Mouse (Mus musculus) kidney, adult 9 months (tissue): ENCODE data around the gene Rassf1.

Experiments used
- DNase-seq: peaks from one replicate; pipeline ENCODE4 v3.0.0; 2022

The Rassf1 gene

GRCm38 (mm10) chr9:107541005-107541404 lies 10.3 kb upstream of the Rassf1 start:
- peak; percentile 20 for DNase-seq

DNA sequence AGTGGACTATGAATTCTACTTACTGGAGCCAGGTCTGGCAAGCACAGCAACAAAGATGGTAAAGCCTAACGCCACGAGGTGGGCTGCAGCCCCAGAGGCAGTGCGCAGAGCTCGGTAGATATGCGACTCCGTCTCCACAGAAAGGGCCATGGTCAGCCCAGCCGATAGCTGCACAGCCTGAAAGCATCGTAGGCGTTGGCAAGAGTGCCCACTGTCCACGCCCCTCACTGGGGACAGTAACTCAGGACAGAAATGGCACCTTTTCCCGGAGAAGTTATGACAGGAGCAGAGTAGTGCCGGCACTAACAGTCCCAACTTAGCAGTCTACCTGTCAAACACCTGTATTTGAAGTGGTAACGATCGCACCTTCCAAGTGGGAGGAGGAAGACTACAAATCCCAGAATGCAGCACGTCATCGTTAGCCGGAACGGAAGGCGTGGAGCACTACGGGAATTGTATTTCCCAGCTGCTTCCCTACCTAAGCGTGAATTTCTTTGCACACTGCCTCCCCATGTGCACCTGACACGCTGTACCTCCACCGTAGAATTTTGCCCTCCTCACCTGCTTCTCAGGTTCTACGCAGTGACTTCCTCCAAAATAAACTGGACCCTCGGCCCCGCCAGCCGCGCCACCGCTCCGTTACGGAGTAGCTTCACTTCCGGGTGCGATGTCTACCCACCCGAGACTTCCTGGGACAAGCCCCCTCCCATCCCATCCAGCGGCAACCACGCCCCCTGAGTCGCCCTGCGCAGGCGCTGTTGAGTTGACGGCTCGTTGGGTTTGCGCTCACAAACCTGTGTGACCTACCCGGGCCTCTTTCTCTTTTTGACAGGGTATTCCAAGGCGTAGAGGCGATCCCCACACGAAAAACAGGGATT lies 9.6 kb upstream of the Rassf1 start, which contains the start of the genes Cyb561d2 and Nprl2:
Cyb561d2 (minus strand) TSS at position 720 of the 878 bp plus-strand sequence.
Nprl2 (plus strand) TSS at position 753 of the 878 bp plus-strand sequence.
- DNase-seq, result peak; percentile 97

DNA sequence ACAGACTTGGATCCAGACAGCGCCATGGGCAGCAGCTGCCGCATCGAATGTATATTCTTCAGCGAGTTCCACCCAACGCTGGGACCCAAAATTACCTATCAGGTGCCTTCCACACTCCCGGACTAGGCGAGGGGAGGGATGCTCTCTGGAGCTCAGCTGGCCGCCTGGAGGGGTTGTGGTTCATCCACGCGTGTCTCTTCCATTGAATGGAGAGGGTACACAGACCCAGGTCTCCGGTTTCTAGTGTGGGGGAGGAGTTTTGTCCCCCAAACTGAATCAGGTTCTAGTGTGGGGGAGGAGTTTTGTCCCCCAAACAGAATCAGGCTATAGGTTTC lies 9.0 kb upstream of the Rassf1 start:
- DNase-seq, result no peak

GRCm38 (mm10) chr9:107542721-107543120 lies 8.6 kb upstream of the Rassf1 start:
- peak; percentile 34 for DNase-seq

- no peak for DNase-seq
These were observed 8.1 kb upstream of the Rassf1 start for GRCm38 (mm10) chr9:107543299-107543698.

DNA sequence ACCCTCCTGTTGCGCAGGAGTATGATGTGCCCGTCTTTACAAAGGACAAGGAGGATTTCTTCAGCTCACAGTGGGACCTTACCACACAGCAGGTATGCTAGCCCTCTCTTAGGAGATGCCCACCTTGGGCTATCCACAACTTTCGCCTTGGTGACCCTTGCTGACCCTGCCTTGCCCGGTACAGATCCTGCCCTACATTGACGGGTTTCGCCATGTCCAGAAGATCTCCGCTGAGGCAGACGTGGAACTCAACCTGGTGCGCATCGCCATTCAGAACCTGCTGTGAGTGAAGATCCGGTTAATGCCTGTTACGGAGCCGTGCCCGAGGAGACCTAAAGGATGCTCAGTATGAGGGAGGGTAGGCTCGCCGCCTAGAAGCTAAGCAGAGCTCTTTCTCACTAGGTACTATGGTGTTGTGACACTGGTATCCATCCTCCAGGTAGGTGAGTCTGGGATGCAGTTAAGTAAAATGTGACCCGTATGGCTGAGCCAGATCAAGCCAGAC lies 7.1 kb upstream of the Rassf1 start:
- peak; percentile 32 for DNase-seq

DNA sequence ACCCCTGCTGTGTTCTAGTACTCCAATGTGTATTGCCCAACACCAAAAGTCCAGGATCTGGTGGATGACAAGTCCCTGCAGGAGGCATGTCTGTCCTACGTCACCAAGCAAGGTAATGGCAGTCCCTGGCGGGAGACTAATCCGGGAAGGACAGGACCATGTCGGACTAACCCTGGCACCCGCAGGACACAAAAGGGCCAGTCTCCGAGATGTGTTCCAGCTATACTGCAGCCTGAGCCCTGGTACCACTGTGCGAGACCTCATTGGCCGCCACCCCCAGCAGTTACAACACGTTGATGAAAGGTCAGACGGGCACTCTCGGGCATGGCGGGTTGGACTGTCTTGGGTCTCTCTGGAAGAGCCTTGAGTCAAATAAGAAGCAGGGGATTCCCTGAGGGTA lies 6.6 kb upstream of the Rassf1 start:
- peak; percentile 29 for DNase-seq

DNA sequence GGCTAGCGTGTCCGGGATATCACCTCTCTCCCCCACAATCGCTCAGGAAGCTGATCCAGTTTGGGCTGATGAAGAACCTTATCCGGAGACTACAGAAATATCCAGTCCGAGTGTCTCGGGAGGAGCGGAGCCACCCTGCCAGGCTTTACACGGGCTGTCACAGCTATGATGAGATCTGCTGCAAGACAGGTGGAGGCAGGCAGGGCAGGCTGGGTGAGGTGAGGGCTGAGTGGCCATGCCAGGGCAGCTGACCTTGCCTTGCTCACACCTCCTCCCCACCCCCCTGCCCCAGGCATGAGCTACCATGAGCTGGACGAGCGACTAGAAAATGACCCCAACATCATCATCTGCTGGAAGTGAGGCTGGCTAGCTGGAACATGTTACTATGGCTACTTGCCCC lies 6.2 kb upstream of the Rassf1 start:
- no peak for DNase-seq

GRCm38 (mm10) chr9:107545602-107546001 lies 5.8 kb upstream of the Rassf1 start:
- peak; percentile 86 for DNase-seq

GRCm38 (mm10) chr9:107547026-107547425 lies 4.3 kb upstream of the Rassf1 start, which contains the start of gene Zmynd10:
Gene Zmynd10, plus strand, starts transcription at chr9:107547298.
- peak; percentile 97 for DNase-seq

- DNase-seq, result no peak
These were observed 3.4 kb upstream of the Rassf1 start for GRCm38 (mm10) chr9:107547957-107548356.

- no peak for DNase-seq
These were observed 2.5 kb upstream of the Rassf1 start for GRCm38 (mm10) chr9:107548820-107549219.

DNA sequence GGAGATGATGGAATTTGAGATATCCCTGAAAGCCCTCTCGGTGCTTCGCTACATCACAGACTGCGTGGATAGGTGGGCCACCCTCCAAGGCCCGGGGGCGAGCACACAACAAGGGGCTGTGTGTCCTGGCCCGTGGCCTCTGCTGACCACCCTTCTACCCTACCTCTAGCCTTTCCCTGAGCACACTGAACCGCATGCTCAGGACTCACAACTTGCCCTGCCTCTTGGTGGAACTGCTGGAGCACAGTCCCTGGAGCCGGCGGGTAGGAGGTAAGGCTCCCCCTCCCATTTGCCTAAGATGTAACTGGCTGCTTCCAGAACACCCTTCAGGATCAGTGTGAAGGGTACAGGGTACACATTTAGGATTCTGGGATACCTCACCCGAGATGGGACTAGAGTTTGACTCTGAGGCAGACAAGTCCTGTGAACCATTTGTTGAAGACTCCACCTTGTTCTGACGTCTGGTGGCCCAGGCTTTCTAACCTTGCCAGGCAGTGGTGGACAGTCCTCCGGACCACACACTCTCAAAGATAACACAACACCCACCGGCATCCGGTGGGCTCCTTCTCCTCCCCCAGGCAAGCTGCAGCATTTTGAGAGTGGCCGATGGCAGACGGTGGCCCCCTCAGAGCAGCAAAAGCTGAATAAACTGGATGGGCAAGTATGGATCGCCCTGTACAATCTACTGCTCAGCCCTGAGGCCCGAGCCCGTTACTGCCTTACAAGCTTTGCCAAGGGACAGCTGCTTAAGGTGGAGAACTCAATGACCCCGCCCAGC lies 1.9 kb upstream of the Rassf1 start:
- no peak for DNase-seq

DNA sequence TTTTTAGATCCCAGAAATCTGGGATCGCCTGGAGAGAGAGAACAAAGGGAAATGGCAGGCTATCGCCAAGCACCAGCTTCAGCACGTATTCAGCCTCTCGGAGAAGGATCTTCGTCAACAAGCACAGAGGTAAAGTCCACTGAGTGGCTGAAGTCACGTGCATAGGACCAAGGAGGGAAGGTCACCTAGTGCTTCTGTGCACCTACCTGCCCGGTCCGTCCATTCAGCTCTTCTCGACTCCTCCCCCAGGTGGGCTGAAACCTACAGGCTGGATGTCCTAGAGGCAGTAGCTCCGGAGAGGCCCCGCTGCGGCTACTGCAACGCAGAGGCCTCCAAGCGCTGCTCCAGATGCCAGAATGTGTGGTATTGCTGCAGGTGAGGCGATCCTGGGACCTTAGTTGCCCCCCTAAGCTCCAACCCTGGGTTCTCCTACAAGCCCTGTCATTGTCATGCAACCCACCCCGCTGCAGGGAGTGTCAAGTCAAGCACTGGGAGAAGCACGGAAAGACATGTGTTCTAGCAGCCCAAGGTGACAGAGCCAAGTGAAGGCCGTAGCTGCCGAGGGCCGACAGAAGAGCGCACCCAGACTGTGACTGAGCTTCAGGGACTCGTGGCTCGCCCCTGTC lies 751 bp upstream of the Rassf1 start:
- DNase-seq, result peak; percentile 95

DNA sequence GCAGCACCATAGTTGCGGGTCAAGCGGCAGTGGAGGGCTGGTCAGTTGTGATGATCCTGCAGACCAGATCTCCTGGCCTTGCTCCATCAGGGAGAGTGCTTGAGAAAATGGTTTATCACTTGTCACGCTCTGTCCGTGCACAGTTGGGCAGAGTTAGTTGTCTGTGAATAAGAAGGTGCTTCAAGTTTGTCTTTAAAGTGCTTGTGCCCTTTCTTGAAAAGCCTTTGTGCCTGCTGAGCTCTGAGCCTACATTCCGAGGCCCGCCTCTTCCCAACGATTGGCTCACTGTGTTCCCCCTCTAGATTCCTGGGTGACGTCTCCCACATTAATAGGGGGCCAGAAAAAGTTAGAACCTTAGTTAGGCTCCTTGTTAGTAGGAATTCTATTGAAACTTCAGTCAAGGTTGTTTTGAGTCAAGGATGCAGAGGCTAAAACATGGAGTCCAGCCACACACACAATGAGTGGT lies 568 bp downstream of the Rassf1 start:
- DNase-seq, result no peak

- no peak for DNase-seq
These were observed 1.5 kb downstream of the Rassf1 start for GRCm38 (mm10) chr9:107552690-107553393.

GRCm38 (mm10) chr9:107553541-107554318 lies 2.4 kb downstream of the Rassf1 start:
- DNase-seq, result peak; percentile 72

- DNase-seq, result peak; percentile 96
These were observed 3.0 kb downstream of the Rassf1 start for GRCm38 (mm10) chr9:107554319-107554825.

DNA sequence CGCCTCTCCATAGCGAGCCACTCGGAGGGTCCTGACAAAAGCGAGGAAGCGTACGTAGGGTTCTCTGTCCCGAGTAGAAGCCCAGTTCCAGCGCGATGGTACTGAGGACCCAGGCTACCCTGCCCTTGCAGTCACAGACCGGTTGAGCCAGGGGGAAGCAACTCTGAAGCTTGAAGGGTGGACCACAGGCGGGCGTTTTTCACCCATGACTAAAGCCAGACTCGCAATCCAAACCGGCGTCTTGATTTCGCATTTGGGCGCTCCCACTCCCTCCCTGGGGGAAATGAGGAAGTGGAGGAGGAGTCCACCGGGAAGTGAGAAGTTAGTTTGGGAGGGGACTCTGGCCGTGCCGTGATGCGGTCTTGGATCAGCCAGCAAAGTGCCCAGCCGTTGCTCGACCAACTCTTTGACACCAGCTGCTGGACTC lies 3.7 kb downstream of the Rassf1 start:
- peak; percentile 69 for DNase-seq

DNA sequence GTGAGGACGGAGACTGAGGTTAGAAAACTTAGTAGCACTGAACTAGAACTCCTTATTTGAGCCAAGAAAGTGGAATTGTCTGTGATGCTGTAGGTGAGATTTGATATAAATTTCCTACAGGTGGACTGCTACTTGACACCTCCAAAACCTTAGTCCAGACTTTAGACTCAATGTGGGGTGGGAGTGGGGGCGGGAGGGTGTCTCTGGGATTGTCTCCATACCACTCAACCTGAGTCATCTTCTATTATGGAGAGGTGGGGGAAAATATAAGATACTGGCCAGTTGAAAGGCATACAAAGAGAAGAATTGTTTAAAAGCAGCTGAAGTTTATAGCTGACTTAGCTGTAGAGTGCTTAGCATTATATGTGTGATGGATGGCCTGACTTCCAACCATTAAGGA lies 4.3 kb downstream of the Rassf1 start:
- no peak for DNase-seq

DNA sequence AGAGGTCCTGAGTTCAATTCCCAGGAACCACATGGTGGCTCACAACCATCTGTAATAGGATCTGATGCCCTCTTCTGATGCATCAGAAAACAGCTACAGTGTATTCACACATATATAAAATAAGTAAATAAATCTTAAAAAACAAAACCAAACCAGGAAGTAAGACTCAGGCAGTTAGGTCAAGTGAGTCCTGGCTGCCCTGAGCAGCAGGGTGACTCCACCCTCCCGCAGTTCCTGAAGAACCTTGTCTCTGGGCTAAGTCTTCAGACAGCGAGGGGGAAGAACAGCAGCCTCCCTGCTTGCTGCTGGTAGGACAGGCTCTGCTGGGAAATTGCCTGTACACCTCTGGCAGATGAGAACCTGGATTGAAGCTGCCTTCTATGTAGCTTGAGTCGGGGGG lies 5.0 kb downstream of the Rassf1 start:
- no peak for DNase-seq
